Mouse (Mus musculus): ENCODE results near the gene Efcab2. TPM values are rescaled to one million over a fixed set of nuclear protein-coding genes. Genes with fewer than 3 reads are reported as not detected.
A peak's percentile ranks its signal among the peaks of the same experiment; 100 is the strongest.

Efcab2 gene
- 4.0 and 4.6 TPM in 2 replicates for polyA plus RNA-seq (2016; fragmentation: Nextera tagmentation; extraction: Ambion mirVana)

- under 1% methylated on average over 70 of the region's 70 CpGs for WGBS
- Histone ChIP-seq H3K9me3 (replicated peaks) (no peaks in the 10 kb centered on the region), H3K27me3 (ENCODE audit: low read depth, poor library complexity, severe bottlenecking) (no peaks in the 10 kb centered on the region), H3K4me1 (0 out of 2 replicates have a peak, but pooled peaks cover 8% of the 10 kb centered on the region), H3K36me3 (no peaks in the 10 kb centered on the region), H3K27ac (peak within 1 kb of the TSS; percentile 99), H3K4me3 (peak within 1 kb of the TSS; percentile 70)
- peak; percentile 96 for DNase-seq (ENCODE audit: low spot score)
Measured at GRCm38 (mm10) chr1:178405951-178406711, at the start of gene Efcab2. Gene Efcab2 (plus strand): TSS chr1:178406085.

- DNase-seq (ENCODE audit: low spot score), result no peak
- Histone ChIP-seq H3K27ac (no peak overlapping the region), H3K4me3 (no peak overlapping the region), H3K27me3 (ENCODE audit: low read depth, poor library complexity, severe bottlenecking) (no peaks in the 10 kb centered on the region), H3K36me3 (no peaks in the 10 kb centered on the region), H3K4me1 (no peaks in the 10 kb centered on the region), H3K9me3 (replicated peaks) (no peaks in the 10 kb centered on the region)
- WGBS, result 82% methylated on average over 12 of the region's 12 CpGs
Measured at GRCm38 (mm10) chr1:178357776-178358710, 47.8 kb upstream of the Efcab2 start.

GRCm38 (mm10) chr1:178360264-178360663 lies 45.6 kb upstream of the Efcab2 start:
- Histone ChIP-seq H3K27me3 (ENCODE audit: low read depth, poor library complexity, severe bottlenecking) (no peaks in the 10 kb centered on the region), H3K4me1 (no peaks in the 10 kb centered on the region), H3K9me3 (replicated peaks) (no peaks in the 10 kb centered on the region), H3K4me3 (no peak overlapping the region), H3K36me3 (no peaks in the 10 kb centered on the region), H3K27ac (no peak overlapping the region)
- no peak for DNase-seq (ENCODE audit: low spot score)
- WGBS, result 83% methylated on average over 11 of the region's 11 CpGs

- WGBS, result 89% methylated on average over 2 of the region's 2 CpGs
Measured at GRCm38 (mm10) chr1:178360702-178361101, 45.2 kb upstream of the Efcab2 start.

GRCm38 (mm10) chr1:178365171-178365570 lies 40.7 kb upstream of the Efcab2 start:
- Histone ChIP-seq H3K27ac (no peak overlapping the region), H3K9me3 (replicated peaks) (no peaks in the 10 kb centered on the region), H3K4me1 (peaks cover 16% of the 10 kb centered on the region), H3K4me3 (no peak overlapping the region), H3K27me3 (ENCODE audit: low read depth, poor library complexity, severe bottlenecking) (no peaks in the 10 kb centered on the region), H3K36me3 (no peaks in the 10 kb centered on the region)
- DNase-seq (ENCODE audit: low spot score), result no peak
- 91% methylated on average over 6 of the region's 6 CpGs for whole genome bisulfite sequencing

More at GRCm38 (mm10) chr1:178360702-178361101, 45.2 kb upstream of the Efcab2 start:
- Histone ChIP-seq H3K9me3 (replicated peaks) (no peaks in the 10 kb centered on the region), H3K27ac (no peak overlapping the region), H3K27me3 (ENCODE audit: low read depth, poor library complexity, severe bottlenecking) (no peaks in the 10 kb centered on the region), H3K4me3 (no peak overlapping the region), H3K36me3 (no peaks in the 10 kb centered on the region), H3K4me1 (no peaks in the 10 kb centered on the region)
- no peak for DNase-seq (ENCODE audit: low spot score)

- peak overlapping the region; percentile 62; the same call in 1 of the 2 replicates for H3K4me3 ChIP-seq
Measured at GRCm38 (mm10) chr1:178368121-178368520, 37.8 kb upstream of the Efcab2 start.

GRCm38 (mm10) chr1:178368548-178369271 lies 37.2 kb upstream of the Efcab2 start:
- no peaks in the 10 kb centered on the region for H3K27me3 ChIP-seq (ENCODE audit: low read depth, poor library complexity, severe bottlenecking)
- H3K9me3 ChIP-seq (replicated peaks), result no peaks in the 10 kb centered on the region
- 2% methylated on average over 36 of the region's 36 CpGs for WGBS

More at GRCm38 (mm10) chr1:178368121-178368520, 37.8 kb upstream of the Efcab2 start:
- DNase-seq (ENCODE audit: low spot score), result no peak
- Histone ChIP-seq H3K36me3 (no peaks in the 10 kb centered on the region), H3K27me3 (ENCODE audit: low read depth, poor library complexity, severe bottlenecking) (no peaks in the 10 kb centered on the region), H3K4me1 (peaks cover 16% of the 10 kb centered on the region), H3K27ac (peak overlapping the region; percentile 88; the same call in 1 of the 2 replicates), H3K9me3 (replicated peaks) (no peaks in the 10 kb centered on the region)
- WGBS, result 80% methylated on average over 6 of the region's 6 CpGs

GRCm38 (mm10) chr1:178369272-178369651 lies 36.6 kb upstream of the Efcab2 start:
- Histone ChIP-seq H3K36me3 (no peaks in the 10 kb centered on the region), H3K9me3 (replicated peaks) (no peaks in the 10 kb centered on the region), H3K4me1 (peaks cover 16% of the 10 kb centered on the region), H3K27ac (peak overlapping the region; percentile 88), H3K27me3 (ENCODE audit: low read depth, poor library complexity, severe bottlenecking) (no peaks in the 10 kb centered on the region), H3K4me3 (peak overlapping the region; percentile 62)
- under 1% methylated on average over 11 of the region's 11 CpGs for WGBS
- peak; percentile 56 for DNase-seq (ENCODE audit: low spot score)

More at GRCm38 (mm10) chr1:178368548-178369271, 37.2 kb upstream of the Efcab2 start:
- peak; percentile 88 for DNase-seq (ENCODE audit: low spot score)
- peak overlapping the region; percentile 62 for H3K4me3 ChIP-seq
- H3K4me1 ChIP-seq, result peaks cover 16% of the 10 kb centered on the region
- H3K36me3 ChIP-seq, result no peaks in the 10 kb centered on the region
- peak overlapping the region; percentile 88 for H3K27ac ChIP-seq

- H3K4me3 ChIP-seq, result no peak overlapping the region
- H3K36me3 ChIP-seq, result no peaks in the 10 kb centered on the region
- peaks cover 16% of the 10 kb centered on the region for H3K4me1 ChIP-seq
- 88% methylated on average over 4 of the region's 4 CpGs for WGBS
- no peak for DNase-seq (ENCODE audit: low spot score)
- H3K27me3 ChIP-seq (ENCODE audit: low read depth, poor library complexity, severe bottlenecking), result no peaks in the 10 kb centered on the region
- no peaks in the 10 kb centered on the region for H3K9me3 ChIP-seq (replicated peaks)
- H3K27ac ChIP-seq, result no peak overlapping the region
Measured at GRCm38 (mm10) chr1:178372681-178373080, 33.2 kb upstream of the Efcab2 start.

- no peak for DNase-seq (ENCODE audit: low spot score)
Measured at GRCm38 (mm10) chr1:178375381-178375780, 30.5 kb upstream of the Efcab2 start.

GRCm38 (mm10) chr1:178376061-178376460 lies 29.8 kb upstream of the Efcab2 start:
- Histone ChIP-seq H3K27ac (no peak overlapping the region), H3K4me3 (no peak overlapping the region), H3K36me3 (no peaks in the 10 kb centered on the region), H3K9me3 (replicated peaks) (no peaks in the 10 kb centered on the region), H3K27me3 (ENCODE audit: low read depth, poor library complexity, severe bottlenecking) (no peaks in the 10 kb centered on the region), H3K4me1 (no peaks in the 10 kb centered on the region)
- DNase-seq (ENCODE audit: low spot score), result no peak
- WGBS, result 86% methylated on average over 2 of the region's 2 CpGs

More at GRCm38 (mm10) chr1:178375381-178375780, 30.5 kb upstream of the Efcab2 start:
- Histone ChIP-seq H3K9me3 (replicated peaks) (no peaks in the 10 kb centered on the region), H3K27ac (no peak overlapping the region), H3K27me3 (ENCODE audit: low read depth, poor library complexity, severe bottlenecking) (no peaks in the 10 kb centered on the region), H3K36me3 (no peaks in the 10 kb centered on the region), H3K4me1 (no peaks in the 10 kb centered on the region), H3K4me3 (no peak overlapping the region)

- no peaks in the 10 kb centered on the region for H3K4me1 ChIP-seq
Measured at GRCm38 (mm10) chr1:178376907-178377306, 29.0 kb upstream of the Efcab2 start.

More at GRCm38 (mm10) chr1:178376907-178377306, 29.0 kb upstream of the Efcab2 start:
- Histone ChIP-seq H3K4me3 (no peak overlapping the region), H3K9me3 (replicated peaks) (no peaks in the 10 kb centered on the region), H3K27me3 (ENCODE audit: low read depth, poor library complexity, severe bottlenecking) (no peaks in the 10 kb centered on the region), H3K27ac (no peak overlapping the region), H3K36me3 (no peaks in the 10 kb centered on the region)
- 73% methylated on average over 2 of the region's 2 CpGs for WGBS
- no peak for DNase-seq (ENCODE audit: low spot score)
